Mouse (Mus musculus): ENCODE measurements around the gene Keap1. TPM values are rescaled to one million over a fixed set of nuclear protein-coding genes. Genes with fewer than 3 reads are reported as not detected.
"Not testable (repeated sequence)": the region's sequence is repeated elsewhere in the genome, so short reads cannot be mapped to it uniquely, and the experiment has no call there.

Keap1 gene
- total RNA-seq, 2 experiments from 2014 or later, result 53.6 to 55.2 TPM

DNA sequence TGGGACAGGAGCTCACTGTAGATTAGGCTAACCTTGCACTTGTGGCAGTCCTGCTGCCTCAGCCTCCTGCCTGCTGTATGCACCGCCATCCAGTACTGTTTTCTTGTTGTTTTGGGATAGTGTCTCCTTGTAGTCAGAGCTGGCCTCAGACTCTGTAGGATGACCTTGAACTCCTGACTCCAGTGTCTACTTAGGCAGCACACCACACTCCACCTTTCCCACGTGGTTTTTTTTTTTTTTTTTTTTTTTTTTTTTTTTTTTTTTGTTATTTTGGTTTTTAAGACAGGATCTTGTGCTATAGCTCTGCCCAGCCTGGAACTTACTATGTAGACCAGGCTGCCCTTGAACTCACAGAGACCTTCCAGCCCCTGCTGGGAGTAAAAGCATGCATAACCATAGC lies 30.5 kb downstream of the Keap1 start:
- intact Hi-C loops (cut with DNase I; ENCODE audit: low total_unique reads), result no loop called here
- DNase-seq, result no peak

DNA sequence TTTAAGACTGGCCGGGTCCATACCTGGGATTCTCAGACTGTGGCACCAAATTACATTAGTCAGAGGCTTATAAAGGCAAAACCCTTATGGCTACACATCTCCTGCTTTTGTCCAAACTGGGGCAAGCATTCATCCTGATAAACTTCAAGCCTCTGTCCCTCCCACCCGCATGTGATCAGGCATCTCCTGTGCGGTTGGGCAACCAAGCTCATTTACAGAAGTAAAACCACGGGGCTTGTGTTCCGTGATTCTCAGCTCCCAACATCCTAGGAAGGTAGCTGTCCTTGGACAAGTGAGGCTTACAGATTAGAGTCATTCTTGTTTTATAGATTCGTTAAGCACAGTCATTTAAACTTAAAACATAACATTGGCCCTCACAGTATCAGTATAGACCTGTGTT lies 32.3 kb downstream of the Keap1 start:
- intact Hi-C loops (cut with DNase I; ENCODE audit: low total_unique reads), result no loop called here
- no peak for DNase-seq

DNA sequence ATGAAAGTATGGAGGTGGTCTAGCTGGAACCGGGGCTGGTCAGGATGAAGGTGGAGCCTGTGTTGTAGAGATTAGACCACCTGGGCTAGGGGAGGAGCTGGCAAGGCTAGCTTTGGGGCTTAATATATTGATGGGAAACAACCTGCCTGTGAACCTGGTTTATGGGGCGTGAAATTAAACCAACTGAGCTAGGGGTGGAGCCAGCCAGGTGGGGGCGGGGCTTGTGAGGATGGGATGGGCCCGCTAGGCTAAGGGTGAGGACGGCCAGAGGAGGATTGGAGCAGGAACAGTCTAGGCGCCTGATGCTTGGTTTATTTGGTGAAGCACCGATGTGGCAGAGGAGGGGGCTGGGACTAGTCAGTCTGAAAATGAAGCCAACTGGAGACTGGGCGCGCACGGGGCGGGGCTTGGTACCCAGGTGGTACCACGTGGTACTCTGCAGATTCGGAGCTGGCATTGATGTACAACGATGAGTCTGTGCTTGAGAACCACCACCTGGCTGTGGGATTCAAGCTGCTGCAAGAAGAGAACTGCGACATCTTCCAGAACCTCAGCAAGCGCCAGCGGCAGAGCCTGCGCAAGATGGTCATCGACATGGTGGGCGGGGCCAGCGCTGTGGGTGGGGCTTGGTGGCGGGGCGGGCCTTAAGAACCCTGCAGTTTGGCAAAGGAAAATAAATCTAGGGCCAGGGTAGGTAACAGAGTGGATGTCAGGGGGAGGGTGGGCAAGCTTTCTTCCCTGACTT lies 34.5 kb downstream of the Keap1 start:
- no peak for DNase-seq
- intact Hi-C loops (cut with DNase I; ENCODE audit: low total_unique reads), result no loop called here

DNA sequence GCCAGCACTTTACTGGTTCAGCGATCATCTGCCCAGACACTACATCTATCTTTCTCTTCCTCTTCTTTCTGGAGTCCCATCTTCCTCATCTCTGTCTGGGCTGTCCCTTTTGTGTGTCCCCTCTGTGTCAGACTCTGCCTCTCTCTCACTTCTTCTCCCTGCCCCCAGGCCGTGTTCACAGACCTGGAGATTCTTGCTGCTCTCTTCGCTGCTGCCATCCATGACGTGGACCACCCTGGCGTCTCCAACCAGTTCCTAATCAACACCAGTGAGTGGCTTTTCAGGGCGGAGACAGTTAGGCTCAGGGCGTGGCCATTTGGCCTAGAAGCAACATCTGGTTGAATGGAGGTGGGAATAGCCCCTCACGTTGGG lies 35.0 kb downstream of the Keap1 start:
- no peak for DNase-seq
- intact Hi-C loops (cut with DNase I; ENCODE audit: low total_unique reads), result no loop called here

DNA sequence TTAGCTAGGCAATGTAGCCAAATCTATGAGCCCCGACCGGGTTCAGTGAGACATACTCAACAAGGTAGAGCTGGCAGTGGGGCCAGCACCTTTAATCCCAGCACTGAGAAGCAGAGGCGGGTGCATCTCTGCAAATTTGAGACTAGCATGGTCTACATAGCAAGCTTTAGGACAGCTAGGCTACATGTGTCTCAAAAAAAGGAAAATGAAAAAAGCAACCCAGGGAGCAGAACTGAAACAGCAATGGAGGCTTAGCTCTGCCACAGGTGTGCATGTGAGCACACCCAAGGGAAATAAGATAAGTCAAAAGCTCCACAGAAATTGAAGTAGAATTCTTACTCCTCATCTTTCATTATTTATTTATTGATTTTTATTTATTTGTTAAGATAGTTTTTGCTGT lies 40.2 kb downstream of the Keap1 start:
- DNase-seq, result no peak
- intact Hi-C loops (cut with DNase I; ENCODE audit: low total_unique reads), result no loop called here

DNA sequence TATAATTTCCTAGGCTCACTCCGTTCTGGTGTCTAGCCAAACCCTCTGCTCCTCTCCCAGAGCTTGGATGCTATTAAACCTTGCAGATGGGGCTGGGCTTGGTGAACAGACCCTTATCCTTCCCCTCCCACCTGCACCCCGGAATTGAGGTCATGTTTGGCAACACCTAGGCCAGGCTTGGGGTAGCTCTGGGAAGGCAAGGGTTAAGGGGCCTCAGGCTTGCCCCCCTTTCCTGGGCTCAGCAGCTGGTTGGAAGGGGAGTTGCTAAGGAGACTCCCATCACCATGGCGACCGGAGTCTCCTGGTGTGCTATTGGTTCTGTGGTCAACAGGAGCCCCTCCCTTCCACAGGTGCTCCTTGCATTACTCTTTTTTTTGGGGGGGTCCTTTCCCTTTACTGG lies 41.2 kb downstream of the Keap1 start:
- intact Hi-C loops (cut with DNase I; ENCODE audit: low total_unique reads), result no loop called here
- no peak for DNase-seq

DNA sequence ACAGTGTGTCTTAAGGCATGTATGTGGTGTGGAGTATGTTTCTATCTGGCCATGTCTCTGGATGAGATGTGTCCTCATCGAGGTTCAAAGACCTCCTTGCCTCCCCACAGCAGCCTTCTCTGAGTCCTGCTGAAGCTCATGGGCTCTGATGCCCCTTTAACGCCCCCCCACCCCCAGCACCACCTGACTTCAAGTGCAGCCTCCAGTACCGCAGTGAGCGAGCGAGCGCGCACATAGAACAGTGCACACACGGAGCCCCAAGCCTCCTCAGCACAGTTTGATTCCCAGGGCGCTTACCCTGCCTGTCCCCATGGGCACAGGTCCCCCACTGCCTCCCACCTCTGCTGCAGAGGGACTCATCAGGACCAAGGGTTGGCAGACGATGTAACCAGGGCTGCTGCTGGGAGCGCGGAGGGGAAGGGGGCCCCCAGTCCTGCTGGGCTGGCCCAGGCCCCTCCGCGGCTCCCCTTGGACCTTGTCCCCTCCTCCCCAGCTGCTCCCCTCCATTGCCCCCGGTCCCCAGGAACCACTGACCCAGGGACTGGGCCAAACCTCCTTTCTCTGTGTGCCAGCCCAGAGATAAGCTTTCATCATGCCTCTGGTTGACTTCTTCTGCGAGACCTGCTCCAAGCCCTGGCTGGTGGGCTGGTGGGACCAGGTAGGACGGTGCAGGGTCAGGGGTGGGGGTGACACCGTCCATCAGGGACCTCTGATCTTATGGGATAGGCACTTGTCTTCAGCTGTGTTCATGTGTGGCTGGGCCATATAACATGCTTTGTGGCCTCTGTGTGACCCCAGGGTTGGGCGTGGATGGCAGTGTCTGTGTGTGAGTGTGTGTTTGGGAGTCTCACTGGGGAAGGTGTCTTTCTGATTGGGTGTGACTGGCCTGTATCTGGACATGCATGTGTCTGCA lies 42.4 kb downstream of the Keap1 start:
- DNase-seq, result no peak
- intact Hi-C loops (cut with DNase I; ENCODE audit: low total_unique reads), result no loop called here

DNA sequence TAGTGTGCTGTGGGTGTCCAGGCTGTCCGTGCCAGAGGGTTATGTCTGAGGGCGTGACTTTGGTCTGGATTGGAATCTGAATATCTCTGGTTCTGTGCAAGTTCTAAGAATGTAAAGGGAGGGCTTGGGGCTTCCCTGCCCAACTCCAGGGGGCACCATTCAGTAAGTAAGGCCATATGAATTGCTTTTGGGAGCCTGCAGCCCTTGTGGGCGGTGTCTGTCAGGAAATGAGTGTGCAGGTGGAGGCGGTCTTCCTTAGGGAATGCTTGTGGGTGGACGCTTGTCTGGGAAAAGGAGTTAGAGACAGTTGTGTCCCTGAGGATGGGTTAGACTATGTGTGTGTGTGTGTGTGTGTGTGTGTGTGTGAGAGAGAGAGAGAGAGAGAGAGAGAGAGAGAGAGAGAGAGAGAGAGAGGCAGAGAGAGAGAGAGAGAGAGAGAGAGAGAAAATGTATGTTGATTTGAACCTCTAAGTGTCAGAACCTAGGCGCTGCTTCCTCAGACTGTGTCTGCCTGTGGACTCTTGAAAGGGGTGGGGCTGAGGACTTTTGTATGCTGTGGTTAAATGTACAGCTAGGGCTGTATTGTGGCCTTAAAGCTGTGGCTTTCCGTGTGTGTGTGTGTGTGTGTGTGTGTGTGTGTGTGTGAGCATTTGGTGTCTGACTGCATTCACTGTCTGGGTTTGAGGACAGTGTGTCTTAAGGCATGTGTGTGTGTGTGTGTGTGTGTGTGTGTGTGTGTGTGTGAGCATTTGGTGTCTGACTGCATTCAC lies 43.2 kb downstream of the Keap1 start:
- intact Hi-C loops (cut with DNase I; ENCODE audit: low total_unique reads); DNase-seq: not testable (repeated sequence)

DNA sequence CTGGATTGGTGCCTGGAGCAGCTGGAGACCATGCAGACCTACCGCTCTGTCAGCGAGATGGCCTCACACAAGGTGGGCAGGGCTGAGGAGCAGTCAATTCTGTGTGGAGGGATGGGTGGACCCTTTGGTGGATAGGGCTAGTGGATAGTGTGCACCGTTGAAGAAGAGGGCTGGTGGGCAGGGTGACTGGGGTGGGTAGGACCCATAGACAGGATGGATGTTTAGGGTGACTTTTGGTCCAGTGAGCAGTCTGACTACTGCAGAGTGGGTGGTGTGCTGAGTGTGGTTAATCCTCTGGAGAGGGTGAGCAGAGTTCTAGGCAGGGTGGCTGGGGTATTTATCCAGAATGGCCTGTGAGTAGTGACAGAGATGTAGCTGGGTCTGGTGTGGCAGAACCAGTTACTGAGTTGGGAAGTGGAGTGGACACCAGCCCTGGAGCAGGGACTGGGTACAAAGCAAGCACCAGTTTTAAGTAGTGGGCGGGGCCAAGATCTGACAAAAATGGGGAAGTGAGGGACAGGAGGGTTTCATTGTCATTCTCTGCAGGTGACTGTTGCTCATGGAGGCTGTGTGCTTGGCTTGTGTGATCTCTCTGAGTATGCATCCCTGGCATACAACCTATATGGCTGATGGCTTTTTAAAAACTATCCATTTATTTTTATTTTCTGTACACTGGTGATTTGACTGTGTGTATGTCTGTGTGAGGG lies 44.2 kb downstream of the Keap1 start:
- no peak for DNase-seq
- intact Hi-C loops (cut with DNase I; ENCODE audit: low total_unique reads), result no loop called here

DNA sequence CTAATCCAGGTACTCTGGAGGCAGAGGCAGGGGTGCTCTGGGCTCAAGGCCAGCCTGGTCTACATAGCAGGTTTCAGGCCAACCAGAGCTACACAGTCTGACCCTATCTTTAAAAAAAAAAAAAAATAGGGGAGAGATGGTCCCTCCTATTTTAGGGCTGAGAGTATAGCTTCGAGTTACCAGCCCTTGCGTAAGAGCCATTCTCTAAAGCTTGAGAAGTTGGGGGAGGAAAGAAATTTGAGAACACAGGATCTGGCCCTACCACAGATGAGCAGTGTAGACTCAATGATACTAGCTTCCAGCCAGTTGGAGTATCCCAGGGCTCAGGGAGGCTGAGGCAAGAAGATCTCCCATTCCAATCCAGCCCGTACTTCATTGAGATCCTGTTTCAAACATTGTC lies 45.4 kb downstream of the Keap1 start:
- intact Hi-C loops (cut with DNase I; ENCODE audit: low total_unique reads), result no loop called here
- DNase-seq, result no peak

DNA sequence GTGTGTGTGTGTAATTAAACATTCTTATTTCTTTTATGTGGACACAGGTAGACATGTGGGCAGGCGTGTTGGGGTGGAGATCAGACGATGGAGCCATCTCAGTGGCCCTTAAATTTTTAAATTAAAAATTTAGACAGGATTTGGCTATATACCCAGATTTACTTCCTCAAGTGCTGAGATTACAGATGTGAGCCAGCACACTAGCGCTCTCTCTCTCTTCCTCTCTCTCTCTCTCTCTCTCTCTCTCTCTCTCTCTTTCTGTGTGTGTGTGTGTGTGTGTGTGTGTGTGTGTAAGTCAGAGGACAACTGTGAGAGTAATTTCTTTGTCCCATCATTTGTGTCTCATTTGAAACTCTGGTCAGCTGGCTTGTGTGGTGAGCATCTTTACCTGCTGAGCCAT lies 48.5 kb downstream of the Keap1 start:
- no peak for DNase-seq
- intact Hi-C loops (cut with DNase I; ENCODE audit: low total_unique reads), result no loop called here

DNA sequence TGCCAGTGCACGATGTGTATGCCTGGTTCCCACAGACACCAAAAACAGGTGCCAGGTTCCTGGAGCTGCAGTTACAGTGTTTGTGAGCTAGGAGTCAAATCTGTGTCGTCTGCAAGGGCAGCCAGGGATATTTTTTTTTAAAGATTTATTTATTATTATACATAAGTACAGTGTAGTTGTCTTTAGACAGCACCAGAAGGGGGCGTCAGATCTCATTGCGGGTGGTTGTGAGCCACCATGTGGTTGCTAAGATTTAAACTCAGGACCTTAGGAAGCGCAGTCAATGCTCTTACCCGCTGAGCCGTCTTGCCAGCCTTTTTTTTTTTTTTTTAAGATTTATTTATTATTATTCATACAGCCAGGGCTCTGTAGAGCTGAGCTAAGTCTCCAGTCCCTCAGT lies 49.3 kb downstream of the Keap1 start:
- intact Hi-C loops (cut with DNase I; ENCODE audit: low total_unique reads), result no loop called here
- DNase-seq, result no peak

DNA sequence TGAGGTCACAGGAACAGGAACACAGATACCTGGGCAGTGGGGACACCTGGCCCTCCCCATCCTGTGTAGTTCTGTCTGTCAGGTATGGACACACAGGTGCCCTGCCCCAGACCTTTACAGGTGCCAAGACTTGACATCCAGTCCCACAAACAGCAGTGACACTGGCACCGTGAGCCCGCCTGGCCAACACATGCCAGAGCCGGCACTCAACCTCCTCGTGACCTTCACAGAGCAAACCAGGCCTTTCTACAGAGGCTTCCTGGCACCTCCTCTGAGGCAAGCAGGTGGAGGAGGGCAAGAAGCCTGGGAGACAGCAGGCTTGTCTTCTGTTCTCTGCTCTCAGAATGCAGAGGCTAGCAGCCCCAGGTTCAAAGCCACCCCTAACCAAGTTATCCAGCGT lies 53.7 kb downstream of the Keap1 start:
- no peak for DNase-seq
- intact Hi-C loops (cut with DNase I; ENCODE audit: low total_unique reads), result no loop called here

DNA sequence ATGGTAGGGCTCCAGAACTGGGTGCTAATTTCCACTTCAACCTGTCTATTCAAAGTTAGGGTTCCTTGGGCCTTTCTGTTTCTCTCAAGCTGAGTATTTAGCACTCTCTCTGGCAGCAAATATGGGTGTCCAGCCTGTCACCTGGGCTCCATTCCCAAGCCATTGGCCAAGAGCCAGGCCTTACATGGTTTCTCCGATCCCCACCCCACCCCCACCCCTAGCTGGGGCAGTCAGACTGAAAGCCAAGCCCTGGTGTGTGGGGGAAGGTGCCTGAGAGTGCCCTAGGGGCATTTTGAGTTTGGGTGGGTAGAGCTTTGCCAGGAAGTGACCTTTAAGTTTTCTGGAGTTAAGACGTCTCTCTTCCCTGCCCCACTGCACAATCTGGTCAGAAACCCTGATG lies 54.4 kb downstream of the Keap1 start:
- intact Hi-C loops (cut with DNase I; ENCODE audit: low total_unique reads), result no loop called here

DNA sequence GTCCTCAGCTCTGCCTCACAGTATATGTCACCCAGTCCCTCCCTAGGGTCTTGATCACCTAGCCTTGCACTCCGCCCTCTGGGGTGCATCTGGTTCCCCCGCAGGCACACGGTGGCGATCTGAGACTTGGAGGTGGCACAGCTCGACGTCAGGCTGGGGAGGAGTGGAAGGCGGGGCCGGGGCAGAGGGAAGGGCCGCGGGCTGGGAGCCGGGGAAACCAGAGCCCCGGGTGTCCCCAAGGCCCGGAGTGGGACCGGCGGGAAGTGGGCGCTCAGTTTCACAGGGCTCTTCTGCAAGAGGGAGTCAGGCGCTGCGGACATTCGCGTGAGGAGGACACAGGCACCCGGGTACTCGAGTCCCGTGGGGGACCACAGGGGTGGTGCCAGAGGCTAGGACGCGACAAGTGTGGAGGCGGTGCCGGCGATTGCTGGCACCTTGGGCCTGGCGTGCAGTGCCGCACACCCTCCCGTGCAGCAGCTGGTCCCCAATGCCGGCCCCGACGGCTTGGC lies 55.2 kb downstream of the Keap1 start:
- DNase-seq, result peak; percentile 81
- intact Hi-C loops (cut with DNase I; ENCODE audit: low total_unique reads), result no loop called here

More for the DNA sequence above, 54.4 kb downstream of the Keap1 start:
- peak; percentile 80 for DNase-seq

DNA sequence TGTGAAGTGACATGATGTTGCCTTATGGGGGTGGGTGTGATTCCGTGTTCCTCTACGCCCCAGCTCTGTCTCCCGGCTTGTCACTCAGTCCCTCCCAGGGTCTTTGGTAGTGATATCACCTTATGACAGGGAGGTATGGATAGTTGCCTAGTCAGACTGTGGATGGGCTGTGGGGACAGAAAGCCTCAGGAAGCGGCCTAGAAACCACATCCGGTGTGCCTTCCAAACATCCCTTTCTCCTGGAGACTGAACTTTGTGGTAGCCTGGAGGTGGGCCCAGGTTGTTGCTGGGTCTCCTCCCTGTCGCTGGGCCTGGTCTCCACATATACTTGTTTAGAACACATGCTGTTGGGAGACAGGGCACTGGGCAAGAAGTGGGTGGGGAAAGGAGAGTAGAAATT lies 55.7 kb downstream of the Keap1 start:
- intact Hi-C loops (cut with DNase I; ENCODE audit: low total_unique reads), result no loop called here
- no peak for DNase-seq

DNA sequence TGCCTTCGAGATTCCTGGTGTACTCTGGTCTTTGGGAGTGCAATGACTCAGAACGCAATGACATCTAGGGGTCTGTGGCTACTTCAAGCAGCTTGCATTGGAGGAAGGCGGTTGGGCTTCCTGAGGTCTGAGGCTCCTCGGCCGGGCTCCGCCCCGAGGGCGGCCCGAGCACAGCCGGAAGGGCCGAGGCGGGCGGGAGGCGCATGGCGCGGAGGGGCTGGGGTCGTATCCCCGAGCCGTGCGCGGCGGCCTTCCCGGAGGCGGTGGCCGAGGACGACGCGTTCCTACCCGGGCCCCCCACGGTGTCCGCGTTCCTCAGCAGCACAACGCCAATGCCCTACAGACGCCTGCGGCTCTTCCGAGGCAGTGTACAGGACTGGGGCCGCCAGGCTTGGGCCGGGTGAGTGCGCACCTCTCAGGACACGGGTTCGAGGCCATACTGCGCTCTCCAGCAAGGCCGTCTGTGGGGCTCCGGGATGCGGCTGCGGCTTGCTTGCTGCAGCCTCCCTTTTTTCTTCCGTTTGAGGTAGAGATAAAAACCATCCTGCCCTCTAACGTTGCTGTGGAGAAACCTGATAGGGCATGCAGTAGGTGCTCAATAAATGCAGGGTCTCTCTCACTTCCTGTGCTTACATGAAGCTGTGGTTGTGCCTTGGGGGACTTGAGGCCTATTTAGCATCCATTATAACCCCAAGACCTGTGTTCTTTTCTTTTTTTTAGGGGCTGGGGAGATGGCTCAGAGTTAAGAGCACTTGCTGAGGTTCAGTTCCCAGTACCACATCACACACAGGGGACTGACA lies 57.5 kb downstream of the Keap1 start:
- DNase-seq, result peak; percentile 63
- intact Hi-C loops (cut with DNase I; ENCODE audit: low total_unique reads), result no loop called here

DNA sequence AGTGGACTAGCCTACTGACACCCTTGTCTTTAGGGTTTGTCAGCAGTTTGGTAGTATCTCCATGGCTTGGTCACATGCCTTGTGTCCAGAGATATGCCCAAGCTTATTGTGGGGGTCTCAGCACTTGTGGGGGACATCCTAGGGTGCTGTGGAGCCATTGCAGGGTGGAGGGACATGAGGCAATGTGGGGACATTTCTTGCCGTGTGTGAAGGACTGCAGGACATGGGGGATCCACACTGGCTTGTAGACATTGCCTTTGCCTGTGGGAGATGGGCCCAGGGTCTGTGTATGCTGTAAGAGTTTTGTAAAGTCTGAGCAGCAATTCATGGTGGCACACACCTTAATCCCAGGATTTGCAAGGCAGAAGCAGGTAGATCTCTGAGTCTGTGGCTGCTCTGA lies 58.3 kb downstream of the Keap1 start:
- DNase-seq, result no peak
- intact Hi-C loops (cut with DNase I; ENCODE audit: low total_unique reads), result no loop called here

DNA sequence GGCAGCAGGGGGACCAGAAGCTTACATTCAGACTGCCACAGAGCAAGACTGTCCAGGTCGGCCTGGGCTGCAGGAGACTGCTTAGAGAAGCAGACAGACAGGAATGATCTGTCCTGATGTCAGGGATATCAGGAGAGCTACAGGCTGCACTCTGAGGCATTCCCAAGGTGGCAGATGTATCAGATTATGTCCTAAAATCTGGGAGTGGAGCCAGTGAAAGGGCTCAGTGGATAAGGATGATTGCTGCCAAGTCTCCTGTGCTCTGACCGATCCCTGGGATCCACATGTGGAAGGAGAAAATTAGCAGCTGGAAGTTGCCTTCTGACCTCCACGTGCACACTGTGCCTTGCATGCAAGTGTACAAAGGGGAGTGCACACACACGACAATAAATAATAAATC lies 58.8 kb downstream of the Keap1 start:
- no peak for DNase-seq
- intact Hi-C loops (cut with DNase I; ENCODE audit: low total_unique reads), result no loop called here
